Mouse (Mus musculus) ovary, postnatal 36 days (tissue): ENCODE data around the gene Mill2.
"Not testable (repeated sequence)": the region's sequence is repeated elsewhere in the genome, so short reads cannot be mapped to it uniquely, and the experiment has no call there.

Experiments
- DNase-seq: peaks from one replicate; pipeline ENCODE4 v3.0.0; 2022; ENCODE audit warnings: low spot score, mixed read lengths

Mill2 gene

GRCm38 (mm10) chr7:18839865-18840264 is at the start of gene Mill2:
Gene Mill2, plus strand, starts transcription at chr7:18839966.
- no peak for DNase-seq

- DNase-seq: not testable (repeated sequence)
Measured at GRCm38 (mm10) chr7:18790671-18791070, 49.1 kb upstream of the Mill2 start.

GRCm38 (mm10) chr7:18798420-18798819 is 41.3 kb upstream of the Mill2 start, which contains the start of gene Psg19:
Gene Psg19, minus strand, starts transcription at chr7:18798520.
- DNase-seq: no peak

GRCm38 (mm10) chr7:18799129-18799528 is 40.6 kb upstream of the Mill2 start:
- no peak for DNase-seq

- DNase-seq: no peak
Measured at GRCm38 (mm10) chr7:18803526-18803925, 36.2 kb upstream of the Mill2 start.

- DNase-seq: no peak
Measured at GRCm38 (mm10) chr7:18818301-18818700, 21.5 kb upstream of the Mill2 start.

- no peak for DNase-seq
Measured at GRCm38 (mm10) chr7:18821507-18821906, 18.3 kb upstream of the Mill2 start, which contains the start of gene Psg17. Gene Psg17, minus strand, starts transcription at chr7:18821607.

- DNase-seq: no peak
Measured at GRCm38 (mm10) chr7:18827792-18828546, 11.8 kb upstream of the Mill2 start.

GRCm38 (mm10) chr7:18828592-18828991 is 11.2 kb upstream of the Mill2 start:
- DNase-seq: no peak

GRCm38 (mm10) chr7:18829545-18829944 is 10.2 kb upstream of the Mill2 start:
- DNase-seq: no peak

- no peak for DNase-seq
Measured at GRCm38 (mm10) chr7:18832298-18832697, 7.5 kb upstream of the Mill2 start.

- peak; percentile 35 for DNase-seq
Measured at GRCm38 (mm10) chr7:18840386-18841173, 814 bp downstream of the Mill2 start.

GRCm38 (mm10) chr7:18841174-18841567 is 1.4 kb downstream of the Mill2 start:
- DNase-seq: no peak

GRCm38 (mm10) chr7:18844811-18845210 is 5.0 kb downstream of the Mill2 start:
- no peak for DNase-seq

- no peak for DNase-seq
Measured at GRCm38 (mm10) chr7:18848395-18848794, 8.6 kb downstream of the Mill2 start.

GRCm38 (mm10) chr7:18858310-18858916 is 18.6 kb downstream of the Mill2 start:
- no peak for DNase-seq

- no peak for DNase-seq
Measured at GRCm38 (mm10) chr7:18862801-18863200, 23.0 kb downstream of the Mill2 start.

GRCm38 (mm10) chr7:18868491-18868890 is 28.7 kb downstream of the Mill2 start:
- no peak for DNase-seq

GRCm38 (mm10) chr7:18871031-18871430 is 31.3 kb downstream of the Mill2 start, which contains the start of gene Pglyrp1:
Gene Pglyrp1, plus strand, starts transcription at chr7:18871331.
- DNase-seq: not testable (repeated sequence)

- DNase-seq: no peak
Measured at GRCm38 (mm10) chr7:18872014-18872802, 32.4 kb downstream of the Mill2 start.

GRCm38 (mm10) chr7:18872816-18873215 is 33.0 kb downstream of the Mill2 start:
- DNase-seq: no peak

- peak; percentile 52 for DNase-seq
Measured at GRCm38 (mm10) chr7:18873253-18873652, 33.5 kb downstream of the Mill2 start.
